Mouse (Mus musculus): ENCODE results near the gene Tmprss7.

Tmprss7 gene

GRCm38 (mm10) chr16:45685295-45685694, 8.2 kb downstream of the Tmprss7 start:
- no peak for DNase-seq (ENCODE audit: inconsistent ontology term)

- peak; percentile 38 for DNase-seq (ENCODE audit: inconsistent ontology term)
Measured at GRCm38 (mm10) chr16:45684815-45685214, 8.6 kb downstream of the Tmprss7 start.

GRCm38 (mm10) chr16:45676462-45676861, 17.0 kb downstream of the Tmprss7 start:
- DNase-seq (ENCODE audit: inconsistent ontology term), result no peak

- DNase-seq (ENCODE audit: inconsistent ontology term), result peak; percentile 13
Measured at GRCm38 (mm10) chr16:45670005-45670404, 23.5 kb downstream of the Tmprss7 start.

GRCm38 (mm10) chr16:45668178-45668577, 25.3 kb downstream of the Tmprss7 start:
- DNase-seq (ENCODE audit: inconsistent ontology term), result no peak

- no peak for DNase-seq (ENCODE audit: inconsistent ontology term)
Measured at GRCm38 (mm10) chr16:45666136-45666535, 27.3 kb downstream of the Tmprss7 start.

- DNase-seq (ENCODE audit: inconsistent ontology term), result no peak
Measured at GRCm38 (mm10) chr16:45662381-45662780, 31.1 kb downstream of the Tmprss7 start.

- DNase-seq (ENCODE audit: inconsistent ontology term), result no peak
Measured at GRCm38 (mm10) chr16:45659596-45659995, 33.9 kb downstream of the Tmprss7 start.

- no peak for DNase-seq (ENCODE audit: inconsistent ontology term)
Measured at GRCm38 (mm10) chr16:45658248-45658647, 35.2 kb downstream of the Tmprss7 start.

- DNase-seq (ENCODE audit: inconsistent ontology term), result no peak
Measured at GRCm38 (mm10) chr16:45657574-45658159, 35.8 kb downstream of the Tmprss7 start.

- DNase-seq (ENCODE audit: inconsistent ontology term), result no peak
Measured at GRCm38 (mm10) chr16:45654465-45654864, 39.0 kb downstream of the Tmprss7 start.

- no peak for DNase-seq (ENCODE audit: inconsistent ontology term)
Measured at GRCm38 (mm10) chr16:45653934-45654332, 39.5 kb downstream of the Tmprss7 start, which contains the start of gene BC016579. Gene BC016579 (minus strand): TSS chr16:45654068.

- DNase-seq (ENCODE audit: inconsistent ontology term), result no peak
Measured at GRCm38 (mm10) chr16:45653009-45653933, 40.2 kb downstream of the Tmprss7 start.

- no peak for DNase-seq (ENCODE audit: inconsistent ontology term)
Measured at GRCm38 (mm10) chr16:45651497-45651896, 42.0 kb downstream of the Tmprss7 start.

- no peak for DNase-seq (ENCODE audit: inconsistent ontology term)
Measured at GRCm38 (mm10) chr16:45644380-45644779, 49.1 kb downstream of the Tmprss7 start.

GRCm38 (mm10) chr16:45643944-45644343, 49.5 kb downstream of the Tmprss7 start:
- DNase-seq (ENCODE audit: inconsistent ontology term), result no peak

GRCm38 (mm10) chr16:45641301-45641700, 52.2 kb downstream of the Tmprss7 start:
- no peak for DNase-seq (ENCODE audit: inconsistent ontology term)

- DNase-seq (ENCODE audit: inconsistent ontology term), result no peak
Measured at GRCm38 (mm10) chr16:45640070-45640762, 53.2 kb downstream of the Tmprss7 start.

GRCm38 (mm10) chr16:45635826-45636225, 57.6 kb downstream of the Tmprss7 start:
- DNase-seq (ENCODE audit: inconsistent ontology term), result no peak

- DNase-seq (ENCODE audit: inconsistent ontology term), result no peak
Measured at GRCm38 (mm10) chr16:45632420-45632819, 61.0 kb downstream of the Tmprss7 start.

- DNase-seq (ENCODE audit: inconsistent ontology term), result peak; percentile 18
Measured at GRCm38 (mm10) chr16:45630347-45630960, 63.0 kb downstream of the Tmprss7 start.
